Mouse (Mus musculus) ES-CJ7 (cell line): Measurements from ENCODE around the gene Zdhhc18.

Experiments
- DNase-seq: peaks from one replicate; pipeline ENCODE4 v3.0.0; 2011; ENCODE audit warnings: low read depth, low spot score

Zdhhc18 gene

GRCm38 (mm10) chr4:133649989-133650699, at the start of gene Zdhhc18:
TSS of gene Zdhhc18 (minus strand) at chr4:133650154.
- peak; percentile 89 for DNase-seq

DNA sequence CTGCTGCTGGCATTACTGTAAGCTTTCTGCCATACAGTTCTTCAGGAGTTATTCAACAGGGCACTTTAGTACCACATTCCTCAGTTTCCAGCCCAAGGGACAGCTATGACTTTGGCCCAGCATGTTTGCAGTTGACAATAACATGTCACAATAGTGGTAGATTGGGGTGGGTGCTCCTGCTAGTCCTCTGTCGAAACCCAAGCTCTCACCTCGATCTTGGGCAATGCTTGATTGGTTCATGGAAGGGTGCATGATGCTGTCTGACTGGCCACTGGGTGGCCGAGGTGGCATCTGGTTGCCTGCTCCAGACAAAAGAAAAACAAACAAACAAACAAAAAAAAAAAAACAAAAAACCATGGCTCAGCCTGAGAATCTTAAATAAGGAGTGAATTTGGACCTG, 45.4 kb upstream of the Zdhhc18 start:
- DNase-seq, result no peak

DNA sequence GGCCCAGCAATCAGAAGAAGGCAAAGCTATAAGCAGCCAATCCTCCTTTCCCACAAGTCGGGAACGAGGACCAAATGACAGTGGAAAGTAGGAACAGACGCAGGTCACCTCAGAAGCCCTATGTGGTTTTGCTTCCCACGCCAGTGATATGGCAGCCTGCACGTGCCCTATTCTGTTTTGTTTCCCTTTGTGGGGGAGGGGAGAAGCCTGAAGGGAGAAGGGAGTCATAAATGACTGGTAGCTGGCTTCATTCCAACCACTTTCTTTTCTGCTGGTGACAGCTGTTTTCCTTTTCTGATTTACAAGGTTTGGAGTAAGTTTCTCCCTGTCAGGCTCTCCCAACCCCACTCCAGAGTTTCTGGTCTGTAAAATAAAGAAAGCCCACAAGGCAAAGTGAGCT, 40.3 kb upstream of the Zdhhc18 start:
- DNase-seq, result no peak

DNA sequence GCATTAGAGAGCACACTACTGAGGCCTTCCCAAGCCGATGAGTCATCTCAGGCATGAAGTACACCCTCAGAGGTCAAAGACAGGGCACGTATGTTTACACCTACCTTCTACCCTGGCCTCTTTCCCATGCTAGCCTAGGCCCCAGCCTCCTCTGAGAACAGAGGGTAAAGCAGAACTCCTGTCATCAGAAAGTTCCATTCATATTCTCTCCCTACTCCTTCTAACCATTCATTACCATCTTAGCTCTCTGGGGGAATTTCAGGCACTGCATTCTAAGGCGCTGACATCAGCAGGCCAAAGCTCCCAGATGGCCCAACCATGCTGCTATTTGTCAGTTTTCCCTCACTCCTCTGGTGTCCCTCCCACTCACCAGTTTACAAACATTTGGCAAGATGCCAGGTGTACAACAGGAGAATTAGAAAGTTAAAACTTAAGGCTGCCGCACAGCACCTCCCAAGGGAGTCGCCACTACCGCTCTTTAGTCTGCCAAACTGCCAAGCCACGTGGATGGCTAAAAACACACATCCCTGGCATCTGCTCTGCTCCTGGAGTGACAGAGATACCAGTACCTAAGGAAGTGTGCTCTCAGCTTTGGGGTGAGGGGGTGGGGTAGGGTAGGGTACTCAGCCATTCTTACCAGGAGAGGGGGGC, 38.6 kb upstream of the Zdhhc18 start:
- DNase-seq, result no peak

DNA sequence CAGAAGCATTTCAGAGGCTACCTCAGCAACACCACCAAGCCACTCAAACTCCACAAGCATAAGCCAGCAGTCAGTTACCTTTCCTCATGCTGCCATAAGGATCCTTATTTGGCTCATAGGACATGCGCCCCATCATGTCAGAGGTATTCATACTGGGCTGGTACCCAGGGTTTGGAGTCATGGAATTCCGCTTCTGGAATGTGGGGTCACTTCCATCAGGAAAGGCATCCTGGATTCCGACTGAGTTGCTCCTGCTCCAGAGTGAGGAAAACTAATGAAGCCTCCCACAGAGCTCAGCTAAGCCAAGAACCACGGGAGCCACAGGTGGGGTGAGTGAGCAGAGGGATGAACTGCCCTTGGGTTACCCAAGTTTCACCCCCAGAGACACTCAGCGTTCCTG, 37.2 kb upstream of the Zdhhc18 start:
- no peak for DNase-seq

DNA sequence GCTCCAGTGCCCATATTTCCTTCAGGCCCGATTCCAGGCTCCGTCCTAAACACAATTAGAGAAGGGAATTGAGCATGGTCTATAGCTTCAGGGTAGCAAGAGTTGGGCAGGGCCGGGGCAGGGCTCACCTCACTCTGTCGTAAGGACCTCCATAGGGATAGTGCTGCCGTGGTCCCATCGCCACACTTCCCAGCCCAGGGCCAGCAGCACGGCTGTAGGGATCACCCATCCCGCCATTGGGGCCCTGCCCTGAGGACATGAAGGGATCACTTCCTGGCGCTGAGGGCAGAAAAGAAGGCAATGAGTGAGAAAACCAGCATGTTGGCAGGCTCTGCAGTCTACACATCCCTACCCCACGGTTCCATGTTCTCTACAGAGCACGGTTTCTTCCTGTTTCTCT, 36.6 kb upstream of the Zdhhc18 start:
- DNase-seq, result no peak

DNA sequence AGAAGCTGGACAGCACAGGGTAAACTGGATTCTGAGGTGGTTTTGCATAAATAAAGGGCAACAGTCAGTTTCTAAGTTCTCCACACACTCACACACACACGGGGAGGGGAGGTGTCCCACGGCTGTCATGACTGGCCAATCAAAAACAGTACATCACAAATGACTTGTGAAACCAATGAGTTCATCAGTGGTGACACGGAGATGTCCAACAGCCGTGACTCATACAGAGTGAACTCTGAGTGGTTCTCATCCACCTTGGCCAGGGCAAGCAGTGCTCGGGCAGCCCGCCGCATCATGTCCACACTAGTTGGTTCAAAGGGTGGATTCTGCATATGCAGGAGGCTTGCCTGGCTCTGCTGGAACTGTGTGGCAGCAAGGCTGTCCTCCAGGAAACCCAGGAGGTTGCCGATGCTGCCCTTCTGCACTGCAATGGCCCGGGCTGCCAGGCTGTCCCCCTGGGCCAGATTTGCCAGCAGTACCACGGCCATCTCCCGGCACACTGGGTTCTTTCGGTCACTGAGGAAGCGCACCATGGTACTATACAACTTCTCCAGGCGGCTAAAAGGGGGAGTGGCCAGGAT, 30.3 kb upstream of the Zdhhc18 start:
- DNase-seq, result no peak

DNA sequence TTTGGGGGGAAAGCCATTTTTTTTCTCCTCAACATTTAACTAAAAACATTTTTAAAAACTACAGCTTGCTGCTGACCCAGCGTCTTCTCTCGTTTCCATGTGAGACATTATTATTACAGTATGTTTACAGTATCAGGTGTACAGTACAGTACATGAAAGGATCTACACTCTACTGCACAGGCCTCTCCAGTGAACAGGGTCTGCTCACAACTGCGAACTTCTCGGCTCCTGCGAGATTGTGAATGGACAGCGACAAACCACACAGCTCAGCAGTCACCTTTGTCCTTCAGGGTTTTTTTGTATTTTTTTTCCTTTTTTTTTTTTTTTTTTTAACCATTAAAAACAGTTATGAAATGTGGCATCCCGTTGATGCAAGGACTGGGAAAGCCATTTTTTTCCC, 29.7 kb upstream of the Zdhhc18 start:
- no peak for DNase-seq

DNA sequence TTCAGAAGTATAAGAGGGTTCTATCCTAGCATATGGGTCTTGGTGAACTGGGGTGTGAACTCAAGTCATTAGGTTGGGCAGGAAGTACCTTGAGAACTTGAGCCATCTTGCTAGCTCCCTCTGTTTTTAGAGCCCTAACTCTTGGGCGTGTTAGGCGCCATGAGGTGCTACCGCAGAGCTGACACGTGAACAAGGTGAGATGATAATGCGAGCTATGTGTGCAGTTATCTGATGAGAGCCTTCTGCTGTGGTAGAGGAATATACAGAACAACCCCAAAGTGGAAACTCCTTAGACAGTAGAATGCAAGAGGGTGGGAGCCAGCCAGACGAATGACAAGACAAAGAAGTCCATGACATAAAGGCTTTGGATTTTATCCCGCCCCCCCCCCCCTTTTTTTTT, 27.3 kb upstream of the Zdhhc18 start:
- no peak for DNase-seq

DNA sequence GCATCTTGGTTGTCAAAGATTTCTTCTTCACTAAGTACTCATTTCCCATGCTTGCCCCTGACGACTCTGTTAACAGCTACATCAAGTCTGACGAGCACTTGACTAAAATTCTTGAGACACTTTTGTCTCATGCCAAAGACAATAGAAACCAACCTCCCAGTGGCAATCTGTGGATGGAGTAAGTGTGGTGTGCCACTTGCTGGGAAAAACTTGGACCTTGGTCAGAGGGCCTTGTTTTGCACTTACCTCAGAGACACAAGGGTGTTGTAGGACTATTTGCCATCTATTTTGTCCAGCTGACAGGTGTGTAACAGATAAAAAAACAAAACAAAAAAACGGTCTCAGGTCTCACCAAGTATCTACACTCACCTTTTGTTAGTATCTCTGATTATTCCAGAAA, 26.2 kb upstream of the Zdhhc18 start:
- no peak for DNase-seq

GRCm38 (mm10) chr4:133675594-133676016, 25.7 kb upstream of the Zdhhc18 start:
- peak; percentile 94 for DNase-seq

DNA sequence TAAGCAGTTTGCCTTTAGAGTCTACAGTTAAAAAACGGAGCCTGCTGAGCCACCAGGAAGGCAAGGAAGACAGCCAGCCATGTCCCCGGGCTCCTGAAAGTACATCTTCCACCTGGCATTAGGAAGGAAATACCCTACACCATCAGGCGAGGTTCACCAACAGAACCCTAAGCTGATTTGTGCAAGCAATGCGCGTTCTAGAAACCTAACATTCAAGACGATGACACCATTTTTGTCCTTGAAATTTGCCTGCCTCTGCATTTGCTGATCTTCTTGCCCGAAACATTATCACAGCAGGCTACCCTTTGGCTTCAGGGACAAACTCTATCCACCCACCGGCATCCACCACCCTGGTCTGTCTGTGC, 24.4 kb upstream of the Zdhhc18 start:
- DNase-seq, result no peak

- DNase-seq, result no peak
Observed at GRCm38 (mm10) chr4:133673666-133674330, 23.8 kb upstream of the Zdhhc18 start.

- peak; percentile 43 for DNase-seq
Observed at GRCm38 (mm10) chr4:133672845-133673647, 23.1 kb upstream of the Zdhhc18 start.

DNA sequence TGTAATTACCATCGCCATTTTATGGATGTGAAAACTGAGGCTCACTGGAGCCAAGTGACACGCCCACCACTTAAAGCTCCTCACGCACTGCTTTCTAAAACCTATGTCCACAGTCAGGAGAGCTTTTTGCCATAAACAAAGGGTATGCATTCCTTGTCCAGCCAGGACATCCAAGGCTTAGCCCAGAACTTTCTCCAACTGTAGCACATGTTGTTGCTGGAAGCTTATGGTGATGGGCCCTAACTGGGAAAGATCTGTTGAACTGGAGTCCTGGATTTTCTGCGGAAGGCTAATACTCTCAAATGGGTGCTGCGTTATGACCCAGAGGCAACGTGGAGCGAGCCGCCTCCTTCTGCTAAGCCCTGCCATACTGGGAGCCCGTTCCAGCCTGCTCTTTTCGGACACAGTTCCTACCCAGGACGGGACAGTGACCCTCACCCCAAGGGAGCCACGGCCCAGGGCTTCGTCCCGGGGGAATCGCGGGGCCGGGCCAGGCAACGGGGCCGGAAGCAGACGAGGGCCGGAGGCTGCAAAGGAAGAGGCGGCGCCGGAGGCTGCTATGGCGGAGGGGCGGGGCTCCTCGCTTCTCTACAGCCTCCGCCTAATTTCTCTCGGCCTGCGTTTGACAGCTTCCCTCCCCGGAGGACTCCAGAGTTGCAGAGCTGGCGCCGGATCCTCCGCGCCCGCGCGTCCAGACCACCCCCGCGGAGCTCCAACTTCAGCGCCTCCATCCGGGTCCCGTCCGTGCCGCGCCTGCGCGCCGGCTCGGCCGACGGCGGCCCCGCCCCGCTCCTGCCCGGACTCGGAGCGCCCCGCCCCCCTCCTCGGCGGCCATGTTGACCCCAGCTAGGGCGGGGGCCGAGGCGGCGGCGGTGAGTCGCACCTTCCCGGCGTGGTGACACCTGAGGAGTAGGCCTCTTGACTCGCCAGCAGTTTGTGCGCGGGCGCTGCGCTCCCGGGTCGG, 22.2 kb upstream of the Zdhhc18 start, which contains the start of gene Pigv:
Pigv (minus strand) TSS at position 767 of the 964 bp plus-strand sequence.
- peak; percentile 86 for DNase-seq

- peak; percentile 78 for DNase-seq
Observed at GRCm38 (mm10) chr4:133671184-133671880, 21.4 kb upstream of the Zdhhc18 start.

- peak; percentile 50 for DNase-seq
Observed at GRCm38 (mm10) chr4:133669652-133670210, 19.8 kb upstream of the Zdhhc18 start.

GRCm38 (mm10) chr4:133668537-133668936, 18.6 kb upstream of the Zdhhc18 start:
- no peak for DNase-seq

- DNase-seq, result no peak
Observed at GRCm38 (mm10) chr4:133666199-133666598, 16.2 kb upstream of the Zdhhc18 start.
